In the genomic region with DNA sequence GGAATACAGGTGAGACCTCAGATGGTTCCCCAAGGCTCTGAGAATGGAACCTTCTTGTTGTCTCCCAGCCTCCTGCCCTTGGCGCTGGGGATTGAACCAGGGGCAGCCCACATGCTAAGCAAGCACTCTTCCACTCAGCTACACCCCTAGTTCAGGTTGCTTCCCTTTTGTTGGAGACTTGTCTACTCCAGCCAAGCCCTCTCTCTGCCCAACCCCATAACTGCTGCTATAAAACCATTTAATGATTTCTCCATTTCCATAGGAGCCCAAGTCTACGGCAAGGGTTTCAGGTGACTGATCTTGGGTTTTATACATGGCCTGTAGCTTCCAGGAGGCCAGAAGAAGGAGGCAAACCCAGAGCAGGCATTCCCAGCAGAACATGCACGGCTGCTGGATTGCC, we compare ENCODE assay signal across 18 mouse cellular contexts.
DNase-seq lines count a peak whose midpoint lies in the region; ATAC-seq and TF ChIP-seq lines count a peak whose summit lies in the region.
"Had no signal": no experiment of that assay in that cellular context is flagged by ENCODE, and none has a peak within 500 bp of the region (broad histone marks: within the 10 kb centered on the region; RNA-seq: fewer than 3 reads in every experiment).

No protein-coding gene starts in this region.

- no peak overlapping the region for H3K4me2 ChIP-seq in intestine, embryonic 15.5 days (replicated peaks)
- H3K4me2 ChIP-seq in intestine, postnatal 0 days (replicated peaks; ENCODE audit: low read depth) = no peak overlapping the region
- no peak overlapping the region for H3K4me2 ChIP-seq in intestine, embryonic 16.5 days (ENCODE audit: low read depth, low read length)
- H3K4me2 ChIP-seq: embryonic facial prominence, embryonic 12.5 days; forebrain, embryonic 13.5 days; forebrain, embryonic 15.5 days had no signal

- TF ChIP-seq CTCF in intestine, postnatal 0 days (IDR thresholded peaks at IDR 0.05; ENCODE audit: low read depth) = no peak

- peak; percentile 63 for ATAC-seq in intestine, embryonic 15.5 days
- ATAC-seq in intestine, postnatal 0 days = no peak
- ATAC-seq in intestine, embryonic 16.5 days = peak; percentile 62
- ATAC-seq: forebrain, embryonic 13.5 days; forebrain, embryonic 15.5 days; forebrain, postnatal 0 days had no signal

- H3K9me3 ChIP-seq in intestine, embryonic 15.5 days = no peaks in the 10 kb centered on the region
- no peaks in the 10 kb centered on the region for H3K9me3 ChIP-seq in intestine, postnatal 0 days (ENCODE audit: control insufficient read depth)
- H3K9me3 ChIP-seq in intestine, embryonic 16.5 days (ENCODE audit: control insufficient read depth, low read length) = no peaks in the 10 kb centered on the region
- H3K9me3 ChIP-seq: embryonic facial prominence, embryonic 10.5 days; embryonic facial prominence, embryonic 12.5 days; forebrain, embryonic 13.5 days; forebrain, embryonic 15.5 days had no signal

- no peaks in the 10 kb centered on the region for H3K36me3 ChIP-seq in intestine, embryonic 15.5 days
- H3K36me3 ChIP-seq in intestine, postnatal 0 days (ENCODE audit: control insufficient read depth, insufficient read depth) = no peaks in the 10 kb centered on the region
- H3K36me3 ChIP-seq in intestine, embryonic 16.5 days (ENCODE audit: control insufficient read depth, insufficient read depth, low read length) = no peaks in the 10 kb centered on the region
- H3K36me3 ChIP-seq: embryonic facial prominence, embryonic 10.5 days; embryonic facial prominence, embryonic 12.5 days; forebrain, embryonic 15.5 days had no signal

- peak; percentile 55 for DNase-seq in large intestine, adult 2 months (ENCODE audit: low read depth, low spot score)
- no peak for DNase-seq in cerebellum, adult 11 months
- DNase-seq: adrenal gland, adult 2 months; adrenal gland, postnatal 10 days; adrenal gland, postnatal 25 days; cerebellum, adult 11-12 months; cerebellum, adult 2 months; cerebellum, adult 9-10 months; cerebellum, postnatal 10 days; cerebellum, postnatal 25 days; forebrain, postnatal 0 days had no signal

- H3K27me3 ChIP-seq in intestine, embryonic 15.5 days (replicated peaks) = no peaks in the 10 kb centered on the region
- H3K27me3 ChIP-seq in intestine, postnatal 0 days (replicated peaks; ENCODE audit: control insufficient read depth, insufficient read depth, low read length) = no peaks in the 10 kb centered on the region
- H3K27me3 ChIP-seq in intestine, embryonic 16.5 days (replicated peaks; ENCODE audit: control insufficient read depth, insufficient read depth, low read length) = no peaks in the 10 kb centered on the region
- H3K27me3 ChIP-seq: embryonic facial prominence, embryonic 12.5 days; forebrain, embryonic 13.5 days; forebrain, embryonic 15.5 days had no signal

- WGBS in intestine, embryonic 15.5 days = 57% methylated on average over 3 of the region's 3 CpGs
- WGBS in intestine, postnatal 0 days = 49% methylated on average over 3 of the region's 3 CpGs
- 54% methylated on average over 3 of the region's 3 CpGs for WGBS in intestine, embryonic 16.5 days
- 29% methylated on average over 3 of the region's 3 CpGs for WGBS in large intestine, adult 2 months

- H3K9ac ChIP-seq in intestine, embryonic 15.5 days = no peak overlapping the region
- no peak overlapping the region for H3K9ac ChIP-seq in intestine, postnatal 0 days (ENCODE audit: low read depth, low read length)
- no peak overlapping the region for H3K9ac ChIP-seq in intestine, embryonic 16.5 days (ENCODE audit: low read depth, low read length)
- H3K9ac ChIP-seq: embryonic facial prominence, embryonic 12.5 days; forebrain, embryonic 13.5 days; forebrain, embryonic 15.5 days; forebrain, postnatal 0 days had no signal

- H3K4me3 ChIP-seq in intestine, embryonic 15.5 days (replicated peaks) = no peak overlapping the region
- no peak overlapping the region for H3K4me3 ChIP-seq in intestine, postnatal 0 days (ENCODE audit: low read depth, low read length)
- H3K4me3 ChIP-seq in intestine, embryonic 16.5 days (ENCODE audit: low read length) = no peak overlapping the region
- H3K4me3 ChIP-seq: embryonic facial prominence, embryonic 10.5 days; embryonic facial prominence, embryonic 12.5 days; forebrain, embryonic 13.5 days; forebrain, embryonic 15.5 days had no signal

- H3K27ac ChIP-seq in intestine, embryonic 15.5 days = no peak overlapping the region
- H3K27ac ChIP-seq in intestine, postnatal 0 days (ENCODE audit: low read depth, low read length) = no peak overlapping the region
- H3K27ac ChIP-seq in intestine, embryonic 16.5 days (ENCODE audit: low read length) = no peak overlapping the region
- H3K27ac ChIP-seq: embryonic facial prominence, embryonic 10.5 days; embryonic facial prominence, embryonic 12.5 days; forebrain, embryonic 13.5 days; forebrain, embryonic 15.5 days had no signal

- no peaks in the 10 kb centered on the region for H3K4me1 ChIP-seq in intestine, embryonic 15.5 days (replicated peaks)
- H3K4me1 ChIP-seq in intestine, postnatal 0 days (replicated peaks; ENCODE audit: control insufficient read depth, insufficient read depth, low read length) = 0 out of 2 replicates have a peak, but pooled peaks cover 4% of the 10 kb centered on the region
- H3K4me1 ChIP-seq in intestine, embryonic 16.5 days (ENCODE audit: control insufficient read depth, insufficient read depth, low read length) = no peaks in the 10 kb centered on the region
- H3K4me1 ChIP-seq: embryonic facial prominence, embryonic 12.5 days; forebrain, embryonic 13.5 days; forebrain, embryonic 15.5 days had no signal
